Mouse (Mus musculus): ENCODE data around the gene Vax1. TPM values are rescaled to one million over a fixed set of nuclear protein-coding genes. Genes with fewer than 3 reads are reported as not detected.
A peak's percentile ranks its signal among the peaks of the same experiment; 100 is the strongest.

Gene Vax1
- polyA plus RNA-seq, 1 experiment from 2014 or later: not detected

- Histone ChIP-seq H3K9me3 (replicated peaks) (no peaks in the 10 kb centered on the region), H3K27ac (no peak overlapping the region), H3K4me1 (peaks cover 37% of the 10 kb centered on the region), H3K4me3 (replicated peaks) (no peak overlapping the region), H3K9ac (no peak overlapping the region), H3K36me3 (no peaks in the 10 kb centered on the region), H3K4me2 (no peak overlapping the region), H3K27me3 (peaks cover 100% of the 10 kb centered on the region)
- ATAC-seq (replicated peaks; ENCODE audit: low FRiP score): no peak
- WGBS: 10% methylated on average over 5 of the region's 5 CpGs
Observed at GRCm38 (mm10) chr19:59167871-59168270, 2.0 kb downstream of the Vax1 start.

- peak overlapping the region; percentile 45 for H3K4me3 ChIP-seq (replicated peaks)
- WGBS: 2% methylated on average over 13 of the region's 13 CpGs
- no peak overlapping the region for H3K9ac ChIP-seq
- H3K27ac ChIP-seq: no peak overlapping the region
- H3K4me1 ChIP-seq: peaks cover 37% of the 10 kb centered on the region
- H3K36me3 ChIP-seq: no peaks in the 10 kb centered on the region
- no peak for ATAC-seq (replicated peaks; ENCODE audit: low FRiP score)
- H3K4me2 ChIP-seq: peak overlapping the region; percentile 75
- H3K27me3 ChIP-seq: peaks cover 100% of the 10 kb centered on the region
- H3K9me3 ChIP-seq (replicated peaks): no peaks in the 10 kb centered on the region
Observed at GRCm38 (mm10) chr19:59166879-59167278, 3.0 kb downstream of the Vax1 start.

GRCm38 (mm10) chr19:59166311-59166761, 3.5 kb downstream of the Vax1 start:
- no peaks in the 10 kb centered on the region for H3K36me3 ChIP-seq
- peak overlapping the region; percentile 75 for H3K4me2 ChIP-seq
- H3K4me3 ChIP-seq (replicated peaks): peak overlapping the region; percentile 45
- peaks cover 31% of the 10 kb centered on the region for H3K4me1 ChIP-seq
- H3K27me3 ChIP-seq: peaks cover 100% of the 10 kb centered on the region
- peak; percentile 45; the same call in 1 of the 2 replicates for ATAC-seq (replicated peaks; ENCODE audit: low FRiP score)
- no peaks in the 10 kb centered on the region for H3K9me3 ChIP-seq (replicated peaks)
- H3K27ac ChIP-seq: no peak overlapping the region
- under 1% methylated on average over 53 of the region's 55 CpGs for WGBS
- 0 out of 2 replicates have a peak overlapping the region, but pooled peaks have one; percentile 23 for H3K9ac ChIP-seq

DNA sequence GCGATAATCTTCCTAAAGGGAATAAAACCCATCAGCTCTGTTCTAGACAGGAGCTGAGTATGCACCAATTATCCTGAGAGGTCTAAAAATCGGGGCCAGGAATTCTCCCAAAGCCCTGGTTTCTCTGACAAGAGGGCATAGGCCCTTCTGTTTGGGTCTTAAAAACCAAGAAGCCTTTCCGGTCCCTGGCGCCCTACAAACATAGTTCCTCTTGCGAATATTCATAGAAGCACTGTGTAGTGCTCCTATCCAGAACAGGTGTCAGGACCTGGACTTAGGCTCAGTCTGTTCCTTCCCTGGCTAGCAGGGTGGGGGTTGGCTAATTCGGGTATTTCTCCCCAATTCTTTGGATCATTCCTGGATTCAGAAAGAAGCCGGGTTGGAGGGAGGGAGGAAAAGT, 4.3 kb downstream of the Vax1 start:
- Histone ChIP-seq H3K4me3 (replicated peaks) (no peak overlapping the region), H3K9me3 (replicated peaks) (no peaks in the 10 kb centered on the region), H3K4me1 (peaks cover 27% of the 10 kb centered on the region), H3K27ac (no peak overlapping the region), H3K36me3 (no peaks in the 10 kb centered on the region), H3K4me2 (no peak overlapping the region), H3K9ac (no peak overlapping the region), H3K27me3 (peaks cover 100% of the 10 kb centered on the region)
- WGBS: 2% methylated on average over 7 of the region's 7 CpGs
- no peak for ATAC-seq (replicated peaks; ENCODE audit: low FRiP score)

DNA sequence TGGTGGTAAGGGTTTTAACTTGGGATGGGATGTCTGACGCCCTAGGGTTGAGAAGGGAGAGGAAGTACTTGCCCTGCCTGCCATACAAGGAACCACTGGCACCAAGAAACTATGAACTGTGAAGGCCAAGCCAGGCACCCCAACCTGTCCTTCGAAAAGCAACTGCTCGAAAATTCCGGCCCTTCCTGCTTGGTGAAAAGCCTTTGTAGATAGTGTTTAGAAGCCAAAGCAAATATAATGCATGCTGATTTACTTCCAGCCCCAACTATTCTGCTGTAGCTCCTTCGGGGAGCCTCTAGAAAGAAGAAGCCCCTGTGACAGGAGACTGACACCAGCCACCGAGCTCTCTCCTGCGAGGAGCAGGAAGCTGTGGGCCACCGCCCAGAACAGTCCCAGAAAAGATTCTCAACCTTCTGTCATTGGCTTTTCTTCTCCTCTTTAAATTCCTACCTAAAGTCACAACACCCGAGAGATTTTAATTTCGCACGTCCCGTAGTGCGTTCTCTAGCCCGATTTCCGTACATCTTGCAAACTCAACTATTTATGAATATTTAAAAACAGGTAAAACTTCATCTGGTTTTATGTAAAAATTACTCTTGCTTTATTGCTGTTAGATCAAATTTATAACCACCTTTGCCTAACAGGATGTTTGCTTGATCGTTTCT, 4.8 kb downstream of the Vax1 start:
- no peak overlapping the region for H3K4me2 ChIP-seq
- no peak overlapping the region for H3K9ac ChIP-seq
- ATAC-seq (replicated peaks; ENCODE audit: low FRiP score): no peak
- H3K36me3 ChIP-seq: no peaks in the 10 kb centered on the region
- peaks cover 100% of the 10 kb centered on the region for H3K27me3 ChIP-seq
- no peak overlapping the region for H3K27ac ChIP-seq
- no peaks in the 10 kb centered on the region for H3K9me3 ChIP-seq (replicated peaks)
- H3K4me1 ChIP-seq: peaks cover 22% of the 10 kb centered on the region
- 7% methylated on average over 16 of the region's 16 CpGs for WGBS
- H3K4me3 ChIP-seq (replicated peaks): no peak overlapping the region

DNA sequence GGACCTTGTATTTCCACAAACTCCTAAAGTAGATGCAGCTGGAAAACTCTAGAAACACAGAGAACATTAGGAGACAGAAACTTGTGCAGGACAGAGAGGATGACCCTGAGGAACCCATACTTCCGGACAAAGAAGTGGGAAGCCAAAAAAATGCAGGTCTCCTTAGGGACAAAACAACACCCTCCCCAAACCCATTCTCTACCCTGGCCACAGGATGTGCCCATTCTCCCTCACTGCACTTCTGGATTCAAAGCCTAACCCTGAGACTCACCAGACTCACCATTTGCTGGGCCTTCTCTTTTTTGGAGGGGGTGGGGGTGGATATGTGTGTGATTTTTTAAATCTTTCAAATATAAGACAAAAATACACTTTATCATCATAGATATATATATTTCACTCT, 5.7 kb downstream of the Vax1 start:
- Histone ChIP-seq H3K9me3 (replicated peaks) (no peaks in the 10 kb centered on the region), H3K4me1 (peaks cover 13% of the 10 kb centered on the region), H3K36me3 (no peaks in the 10 kb centered on the region), H3K4me3 (replicated peaks) (no peak overlapping the region), H3K4me2 (no peak overlapping the region), H3K9ac (no peak overlapping the region), H3K27ac (no peak overlapping the region), H3K27me3 (peaks cover 100% of the 10 kb centered on the region)
- ATAC-seq (replicated peaks; ENCODE audit: low FRiP score): no peak
- WGBS: 0% methylated on average over 1 of the region's 1 CpGs

GRCm38 (mm10) chr19:59156702-59157101, 13.2 kb downstream of the Vax1 start:
- Histone ChIP-seq H3K27ac (no peak overlapping the region), H3K36me3 (no peaks in the 10 kb centered on the region), H3K9ac (no peak overlapping the region), H3K4me1 (no peaks in the 10 kb centered on the region), H3K9me3 (replicated peaks) (no peaks in the 10 kb centered on the region), H3K4me3 (replicated peaks) (no peak overlapping the region), H3K4me2 (no peak overlapping the region), H3K27me3 (peaks cover 38% of the 10 kb centered on the region)
- WGBS: 65% methylated on average over 4 of the region's 4 CpGs
- ATAC-seq (replicated peaks; ENCODE audit: low FRiP score): no peak

DNA sequence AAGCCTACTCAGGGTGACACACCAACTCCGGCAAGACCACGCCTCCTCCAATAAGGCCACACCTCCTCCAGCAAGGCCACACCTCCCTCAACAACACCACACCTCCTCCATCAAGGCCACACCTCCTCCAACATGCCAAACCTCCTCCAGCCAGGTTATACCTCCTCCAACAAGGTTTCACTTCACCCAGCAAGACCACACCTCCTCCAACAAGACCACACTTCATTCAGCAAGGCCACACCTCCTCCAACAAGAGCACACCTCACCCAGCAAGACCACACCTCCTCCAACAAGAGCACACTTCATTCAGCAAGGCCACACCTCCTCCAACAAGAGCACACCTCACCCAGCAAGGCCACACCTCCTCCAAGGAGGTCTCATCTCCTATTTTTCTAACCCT, 15.7 kb downstream of the Vax1 start:
- no peak overlapping the region for H3K9ac ChIP-seq
- ATAC-seq (replicated peaks; ENCODE audit: low FRiP score): no peak
- no peaks in the 10 kb centered on the region for H3K4me1 ChIP-seq
- peaks cover 13% of the 10 kb centered on the region for H3K27me3 ChIP-seq
- no peak overlapping the region for H3K27ac ChIP-seq
- H3K36me3 ChIP-seq: no peaks in the 10 kb centered on the region
- H3K4me3 ChIP-seq (replicated peaks): no peak overlapping the region
- no peak overlapping the region for H3K4me2 ChIP-seq
- no peaks in the 10 kb centered on the region for H3K9me3 ChIP-seq (replicated peaks)
- WGBS: 88% methylated on average over 2 of the region's 2 CpGs

DNA sequence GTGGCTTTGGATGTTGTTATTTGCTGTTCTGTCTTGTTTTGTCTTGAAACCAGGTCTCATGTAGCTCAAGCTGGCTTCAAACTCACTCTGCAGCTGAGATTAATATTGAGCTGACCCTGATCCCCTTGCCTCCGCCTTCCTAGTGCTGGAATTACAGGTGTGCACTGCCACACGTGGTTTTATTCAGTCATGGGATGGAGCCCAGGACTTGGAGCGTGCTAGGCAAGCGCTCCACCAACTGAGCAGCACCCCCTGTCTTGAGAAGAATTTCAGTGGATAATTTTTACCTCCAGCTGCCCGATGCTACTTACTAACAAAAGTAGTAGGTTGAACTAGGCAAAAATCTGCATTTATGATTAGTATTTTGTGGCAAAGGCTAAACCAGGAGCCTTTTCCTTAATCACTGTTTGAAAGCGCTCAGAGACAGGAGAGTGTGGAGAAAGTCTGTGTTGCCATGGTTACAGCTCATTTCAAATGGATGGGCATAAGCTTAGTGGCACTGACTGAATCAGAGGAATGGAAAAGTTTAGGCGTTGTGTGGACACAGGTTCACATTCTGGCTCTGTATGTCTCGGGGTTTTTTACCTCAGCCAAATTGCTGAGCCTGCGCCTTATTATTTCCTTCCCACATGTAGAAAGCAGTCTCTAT, 24.2 kb downstream of the Vax1 start:
- H3K36me3 ChIP-seq: no peaks in the 10 kb centered on the region
- ATAC-seq (replicated peaks; ENCODE audit: low FRiP score): no peak
- 0 out of 2 replicates have a peak, but pooled peaks cover 3% of the 10 kb centered on the region for H3K27me3 ChIP-seq
- H3K9me3 ChIP-seq (replicated peaks): no peaks in the 10 kb centered on the region
- H3K27ac ChIP-seq: no peak overlapping the region
- H3K4me2 ChIP-seq: no peak overlapping the region
- no peaks in the 10 kb centered on the region for H3K4me1 ChIP-seq
- WGBS: 66% methylated on average over 9 of the region's 9 CpGs
- no peak overlapping the region for H3K4me3 ChIP-seq (replicated peaks)
- H3K9ac ChIP-seq: no peak overlapping the region

GRCm38 (mm10) chr19:59145064-59145463, 24.8 kb downstream of the Vax1 start:
- 0 out of 2 replicates have a peak, but pooled peaks cover 3% of the 10 kb centered on the region for H3K27me3 ChIP-seq
- no peak overlapping the region for H3K4me2 ChIP-seq
- WGBS: 72% methylated on average over 6 of the region's 6 CpGs
- H3K9me3 ChIP-seq (replicated peaks): no peaks in the 10 kb centered on the region
- H3K4me1 ChIP-seq: no peaks in the 10 kb centered on the region
- H3K9ac ChIP-seq: no peak overlapping the region
- ATAC-seq (replicated peaks; ENCODE audit: low FRiP score): no peak
- no peak overlapping the region for H3K27ac ChIP-seq
- H3K36me3 ChIP-seq: no peaks in the 10 kb centered on the region
- H3K4me3 ChIP-seq (replicated peaks): no peak overlapping the region

DNA sequence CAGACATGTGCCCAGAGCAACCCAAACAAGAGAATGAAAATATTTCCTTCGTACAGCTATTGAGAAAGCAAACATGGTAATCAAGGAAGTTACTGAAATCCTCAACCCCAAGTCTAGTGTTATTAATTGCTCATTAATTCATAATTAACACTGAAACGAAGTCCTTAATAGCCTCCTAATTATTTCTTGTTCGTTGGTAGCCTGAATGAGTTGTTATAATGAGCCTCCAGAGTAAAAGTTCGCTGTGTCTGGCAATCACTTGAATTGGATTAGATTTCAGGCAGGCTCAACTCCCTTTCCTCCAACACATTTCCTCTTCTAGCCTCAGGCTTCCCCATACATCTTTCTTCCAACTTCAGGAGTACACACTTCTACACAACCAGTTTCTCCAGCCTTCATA, 27.6 kb downstream of the Vax1 start:
- Histone ChIP-seq H3K27ac (no peak overlapping the region), H3K9ac (no peak overlapping the region), H3K4me1 (no peaks in the 10 kb centered on the region), H3K36me3 (no peaks in the 10 kb centered on the region), H3K27me3 (0 out of 2 replicates have a peak, but pooled peaks cover 3% of the 10 kb centered on the region), H3K4me3 (replicated peaks) (no peak overlapping the region), H3K4me2 (no peak overlapping the region), H3K9me3 (replicated peaks) (no peaks in the 10 kb centered on the region)
- no peak for ATAC-seq (replicated peaks; ENCODE audit: low FRiP score)
- WGBS: 64% methylated on average over 4 of the region's 4 CpGs

DNA sequence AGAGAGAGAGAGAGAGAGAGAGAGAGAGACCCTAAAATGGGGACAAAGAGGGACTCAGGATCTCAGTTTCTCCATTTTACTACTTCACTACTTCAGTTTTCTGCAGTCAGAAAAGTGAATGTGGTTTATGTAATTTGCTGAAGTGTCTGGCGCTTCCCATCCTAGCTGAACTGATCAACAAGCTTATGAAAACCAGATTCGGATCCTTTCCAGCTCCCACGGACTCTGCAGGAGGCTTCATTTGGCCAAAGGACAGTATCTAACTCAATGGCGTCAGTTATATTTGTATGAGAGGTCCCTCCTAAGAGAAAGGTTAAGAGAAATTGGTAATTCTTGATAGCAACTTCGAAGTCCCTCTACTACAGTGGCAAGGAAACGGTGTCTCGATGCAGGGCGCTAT, 34.5 kb downstream of the Vax1 start:
- Histone ChIP-seq H3K36me3 (no peaks in the 10 kb centered on the region), H3K4me2 (no peak overlapping the region), H3K9me3 (replicated peaks) (no peaks in the 10 kb centered on the region), H3K27me3 (no peaks in the 10 kb centered on the region), H3K4me3 (replicated peaks) (no peak overlapping the region), H3K9ac (no peak overlapping the region), H3K4me1 (no peaks in the 10 kb centered on the region), H3K27ac (no peak overlapping the region)
- no peak for ATAC-seq (replicated peaks; ENCODE audit: low FRiP score)
- 66% methylated on average over 8 of the region's 8 CpGs for WGBS

Data from kidney, embryonic 15.5 days (tissue).